Mouse (Mus musculus) lung, adult 2 months (tissue): ENCODE data around the gene Nrbp1. TPM values are rescaled to one million over a fixed set of nuclear protein-coding genes. Genes with fewer than 3 reads are reported as not detected.

Experiments
- DNase-seq: peaks from one replicate; pipeline ENCODE4 v3.0.0; 2022
- H3K4me1 ChIP-seq: fragments of 200-500 bp; 2 replicates; pipeline ENCODE4 v1.6.1; 2011; ENCODE audit warnings: low read length; ENCODE audit not compliant: control insufficient read depth, insufficient read depth
- H3K4me3 ChIP-seq: fragments of 200-500 bp; replicated peaks from 2 replicates; pipeline ENCODE3; 2011; ENCODE audit warnings: low read depth, mild to moderate bottlenecking, control low read depth, low read length; ENCODE audit errors: extremely low read depth
- CTCF ChIP-seq: fragments of 200-500 bp; IDR thresholded peaks from 2 replicates; pipeline ENCODE4 v1.5.1; 2011; ENCODE audit warnings: mild to moderate bottlenecking, low read length, control low read depth; ENCODE audit not compliant: insufficient read depth
- POLR2A ChIP-seq: fragments of 200-500 bp; IDR thresholded peaks from 2 replicates; pipeline ENCODE4 v1.6.1; 2011; ENCODE audit warnings: low read depth, mild to moderate bottlenecking, control low read depth, low read length, borderline replicate concordance; ENCODE audit errors: extremely low read depth
- WGBS: fragments of 180-500 bp; shearing (Covaris S2); methylation state at CpG from one replicate; pipeline ENCODE4 v1.1.7; 2018; 5-methylcytosine and 5-hydroxymethylcytosine counted together
- polyA plus RNA-seq: library from polyadenylated mRNA; depleted of rRNA; stranded (reverse); fragments of >200 nt; gene quantifications from 2 replicates; pipeline ENCODE4 v1.2.3, GENCODE M21; 2012; rRNA removed

Nrbp1 gene
- polyA plus RNA-seq, 1 experiment = 188 TPM

DNA sequence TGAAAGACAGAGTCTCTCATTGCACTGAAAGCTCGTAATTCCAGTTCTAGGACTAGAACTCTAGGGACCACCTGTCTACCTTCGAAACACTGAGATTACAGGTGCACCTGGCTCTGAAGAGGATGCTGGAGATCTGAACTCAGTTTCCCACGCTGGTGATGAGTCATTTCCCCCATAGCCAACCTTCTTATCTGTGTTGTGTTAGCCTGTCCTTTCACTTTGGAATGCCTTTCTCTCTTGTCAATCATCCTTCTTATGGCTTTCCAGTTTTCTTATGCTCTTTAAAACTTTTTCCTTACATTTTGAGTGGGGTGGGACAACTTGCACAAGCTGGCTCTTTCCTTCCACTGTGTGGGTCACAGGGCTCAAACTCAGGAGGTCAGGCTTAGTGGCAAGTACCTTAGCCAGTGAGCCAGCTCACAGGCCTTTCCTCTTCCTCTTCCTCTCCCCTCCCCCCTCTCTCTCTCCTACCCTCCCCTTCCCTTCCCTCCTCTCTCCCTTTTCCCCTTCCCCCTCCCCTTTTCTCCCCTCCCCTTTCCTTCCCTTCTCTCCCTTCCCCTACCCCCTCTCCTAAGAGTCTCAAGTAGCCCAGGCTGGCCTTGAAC lies 49.1 kb downstream of the Nrbp1 start:
- DNase-seq = no peak
- no peak overlapping the region for H3K4me3 ChIP-seq
- no peak for TF ChIP-seq POLR2A
- TF ChIP-seq CTCF = no peak
- WGBS = 72% methylated on average over 3 of the region's 3 CpGs
- H3K4me1 ChIP-seq = peaks cover 6% of the 10 kb centered on the region

DNA sequence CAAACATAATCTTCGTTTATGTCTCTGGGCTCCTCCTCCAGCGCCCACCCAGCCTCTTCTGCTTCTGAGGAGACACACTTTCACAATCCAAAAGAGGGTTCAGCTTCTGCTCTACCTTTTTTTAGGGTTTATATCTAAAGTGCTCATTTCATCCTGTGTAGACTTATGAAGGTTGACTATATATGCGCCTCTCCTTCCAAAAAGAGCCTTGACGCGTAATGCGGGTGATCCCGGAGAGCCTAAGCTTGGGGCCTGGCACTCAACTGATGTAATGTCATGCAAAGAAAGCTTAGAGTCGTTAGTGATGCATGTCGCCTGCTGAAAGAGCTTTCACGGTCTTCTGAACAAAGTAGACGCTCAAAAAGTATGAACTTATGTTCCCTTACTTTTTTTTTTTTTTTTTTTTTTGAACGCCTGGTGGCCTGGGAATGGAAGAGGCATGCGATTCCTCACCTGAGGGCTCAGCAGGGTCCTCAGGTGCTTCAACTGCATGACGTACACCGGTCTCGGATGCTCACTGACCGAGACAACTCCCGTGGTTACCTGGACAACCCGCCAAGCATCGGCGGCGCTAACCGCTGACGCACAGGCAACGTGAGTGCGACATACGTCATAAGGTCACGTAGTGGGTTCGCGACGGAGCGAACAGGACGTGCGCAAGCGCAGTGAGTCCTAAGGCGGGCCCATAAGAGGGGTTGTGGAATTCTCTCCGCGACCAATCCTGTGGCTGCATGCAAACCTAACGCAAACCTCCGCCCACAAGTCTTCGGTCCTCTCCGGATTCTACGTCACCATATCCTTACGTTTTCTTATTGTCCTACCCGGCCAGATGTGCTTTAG lies 50.1 kb downstream of the Nrbp1 start, which contains the start of gene Ift172:
TSS of gene Ift172 (minus strand) at position 596 of the 840 bp plus-strand sequence.
- peak within 1 kb of the TSS; percentile 90 for H3K4me3 ChIP-seq
- TF ChIP-seq CTCF (no peak), POLR2A (peak; percentile 88; the same call in 1 of the 2 replicates)
- WGBS = 2% methylated on average over 45 of the region's 45 CpGs
- peaks cover 6% of the 10 kb centered on the region for H3K4me1 ChIP-seq
- DNase-seq = peak; percentile 94

DNA sequence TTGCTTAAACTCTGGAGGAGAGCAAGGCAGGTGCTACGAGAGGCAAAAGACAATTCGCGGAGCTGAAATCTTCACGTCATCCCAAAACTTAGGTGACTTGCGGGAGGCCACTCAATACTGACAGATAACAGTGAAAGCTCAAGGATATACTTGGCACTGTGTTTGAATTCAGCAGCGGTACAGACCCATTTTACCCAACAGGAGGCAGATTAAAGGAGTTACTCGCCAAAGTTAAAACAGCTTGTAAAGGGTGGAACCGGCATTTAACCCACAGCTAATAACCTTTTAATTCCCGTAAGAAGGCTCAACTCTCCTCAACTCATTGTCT lies 50.7 kb downstream of the Nrbp1 start:
- no peak for DNase-seq
- WGBS = 2% methylated on average over 9 of the region's 9 CpGs
- Histone ChIP-seq H3K4me1 (peaks cover 6% of the 10 kb centered on the region), H3K4me3 (peak overlapping the region; percentile 80)
- no peak for TF ChIP-seq CTCF
- no peak for TF ChIP-seq POLR2A

DNA sequence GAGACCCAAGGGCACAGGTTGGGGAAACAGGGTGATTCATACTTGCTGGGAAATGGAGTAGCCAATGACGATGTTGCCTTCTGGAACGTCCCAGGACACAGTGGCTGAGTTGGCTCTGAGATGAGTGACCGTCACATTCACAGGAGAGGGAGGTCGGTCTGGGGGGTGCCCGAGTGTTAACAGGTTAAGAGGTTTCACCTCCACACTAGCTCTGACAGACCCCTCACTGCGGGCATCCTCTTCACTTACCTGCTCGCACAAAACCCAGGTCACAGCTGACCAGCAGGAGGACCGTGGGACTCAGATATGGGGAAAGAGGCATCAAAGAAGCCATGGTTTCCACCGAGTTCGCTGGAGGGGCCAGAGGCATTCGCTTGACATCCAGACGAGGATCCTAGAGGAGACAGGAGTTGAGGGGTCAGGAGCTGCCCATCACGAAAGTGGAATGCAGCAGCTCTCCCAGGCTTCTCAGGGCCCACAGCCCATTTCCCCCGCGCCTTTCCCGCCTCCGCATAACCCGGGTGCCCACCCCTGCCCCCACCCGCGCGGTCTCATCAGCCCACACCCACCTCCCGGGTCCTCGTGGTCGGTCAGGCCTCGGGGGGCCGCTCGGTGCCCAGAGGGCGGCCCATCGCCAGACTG lies 54.4 kb downstream of the Nrbp1 start:
- TF ChIP-seq CTCF = no peak
- TF ChIP-seq POLR2A = no peak
- WGBS = 10% methylated on average over 29 of the region's 29 CpGs
- Histone ChIP-seq H3K4me1 (peaks cover 6% of the 10 kb centered on the region), H3K4me3 (peak overlapping the region; percentile 51)
- DNase-seq = no peak

DNA sequence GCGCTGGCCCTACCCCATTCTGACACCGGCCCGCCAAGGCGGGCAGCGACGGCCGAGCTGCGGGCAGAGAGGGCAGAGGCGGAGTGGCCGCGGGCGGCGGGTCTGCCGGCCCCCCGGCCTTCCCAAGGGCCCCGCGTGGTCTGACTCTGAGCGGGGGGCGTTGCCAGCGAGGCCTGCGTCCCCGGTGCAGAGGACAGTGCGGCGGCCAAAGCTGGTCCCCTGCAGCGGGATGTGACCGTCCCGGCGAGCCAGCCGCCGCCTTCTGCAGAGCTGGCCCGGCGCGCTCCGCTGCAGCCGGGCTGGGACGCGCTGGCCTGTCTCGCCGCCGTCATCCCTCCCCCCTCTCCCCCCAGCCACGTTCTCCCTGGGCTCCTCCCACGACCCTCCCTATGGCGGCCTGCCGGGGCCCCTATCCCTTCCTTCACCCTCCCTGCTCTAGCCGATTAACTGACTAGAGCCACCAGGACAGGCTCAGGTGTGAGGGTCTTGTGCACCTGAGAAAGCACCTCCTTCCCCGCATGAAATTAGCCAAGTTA lies 55.0 kb downstream of the Nrbp1 start, which contains the start of gene Fndc4:
TSS of gene Fndc4 (minus strand) at position 475 of the 536 bp plus-strand sequence.
- H3K4me3 ChIP-seq = peak within 1 kb of the TSS; percentile 51
- TF ChIP-seq POLR2A (no peak), CTCF (no peak)
- peak; percentile 19 for DNase-seq
- H3K4me1 ChIP-seq = peaks cover 3% of the 10 kb centered on the region
- WGBS = under 1% methylated on average over 46 of the region's 46 CpGs

DNA sequence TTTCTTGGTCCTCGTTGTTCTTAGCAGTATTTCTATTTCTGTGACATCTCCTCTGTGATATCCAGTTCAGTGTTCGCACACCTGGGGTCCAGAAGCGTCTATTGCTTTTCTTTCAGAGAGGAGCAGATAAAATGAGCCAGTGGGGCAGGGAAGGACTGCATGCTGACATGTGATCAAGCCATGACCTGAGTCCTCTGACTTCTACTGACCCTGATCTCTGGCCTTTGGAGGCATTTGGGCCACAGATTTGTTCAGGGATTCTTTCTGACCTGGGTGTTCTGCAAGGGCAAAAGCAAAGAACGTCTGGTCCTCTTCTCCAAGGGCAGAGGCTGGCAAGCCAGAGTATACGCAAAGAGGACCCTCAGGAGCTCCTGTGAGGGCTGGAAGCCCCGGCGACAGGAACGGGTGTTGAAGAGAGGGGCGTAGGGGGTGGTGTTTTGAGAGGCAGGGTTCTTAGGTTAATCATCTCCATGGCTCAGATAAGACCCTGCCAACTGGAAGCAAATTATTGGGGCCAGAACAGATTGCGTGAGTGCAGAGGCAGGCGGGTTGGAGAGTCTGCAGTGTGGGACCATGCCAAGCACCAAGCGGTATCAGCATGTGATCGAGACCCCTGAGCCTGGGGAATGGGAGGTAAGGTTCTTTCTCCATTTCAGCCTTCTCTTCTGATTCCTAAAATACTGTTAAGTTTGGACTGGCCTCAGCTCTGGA lies 56.5 kb downstream of the Nrbp1 start, which contains the start of gene Gckr:
TSS of gene Gckr (plus strand) at position 397 of the 711 bp plus-strand sequence.
- Histone ChIP-seq H3K4me3 (no peak within 1 kb of the TSS), H3K4me1 (no peaks in the 10 kb centered on the region)
- no peak for DNase-seq
- WGBS = 60% methylated on average over 13 of the region's 13 CpGs
- TF ChIP-seq POLR2A (no peak), CTCF (no peak)

DNA sequence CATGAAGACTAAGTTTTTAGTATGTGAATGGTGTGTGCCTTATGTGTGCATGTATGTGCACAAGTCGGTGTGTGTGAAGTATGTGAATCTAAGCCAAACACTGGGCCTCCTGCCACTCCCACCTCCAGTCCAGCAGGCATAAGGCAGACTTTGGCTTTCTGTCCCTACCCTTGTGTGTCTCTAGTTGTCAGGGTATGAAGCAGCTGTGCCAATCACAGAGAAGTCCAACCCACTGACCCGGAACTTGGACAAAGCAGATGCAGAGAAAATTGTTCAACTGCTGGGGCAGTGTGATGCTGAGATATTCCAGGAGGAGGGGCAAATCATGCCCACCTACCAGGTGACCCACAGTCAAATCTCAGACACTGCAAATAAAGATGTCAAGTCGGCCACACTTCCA lies 57.3 kb downstream of the Nrbp1 start:
- H3K4me3 ChIP-seq = no peak overlapping the region
- H3K4me1 ChIP-seq = no peaks in the 10 kb centered on the region
- no peak for DNase-seq
- 62% methylated on average over 3 of the region's 3 CpGs for WGBS
- TF ChIP-seq POLR2A (no peak), CTCF (no peak)

DNA sequence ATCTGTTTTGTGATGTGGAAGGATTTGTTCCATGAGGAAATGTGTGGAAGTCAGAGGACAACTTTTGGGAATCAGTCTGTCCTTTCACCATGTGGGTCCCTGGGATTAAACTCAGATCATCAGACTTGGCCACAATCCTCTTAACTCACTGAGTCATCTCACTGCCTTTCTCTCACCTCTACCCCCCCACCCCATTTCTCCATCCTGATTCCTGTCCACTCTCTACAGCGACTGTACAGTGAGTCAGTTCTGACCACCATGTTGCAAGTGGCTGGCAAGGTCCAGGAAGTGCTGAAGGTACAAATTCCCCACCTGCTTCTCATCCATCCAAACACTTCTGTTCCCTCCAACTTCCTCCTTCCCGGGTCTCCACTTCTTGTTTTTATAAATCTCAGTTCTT lies 57.8 kb downstream of the Nrbp1 start:
- Histone ChIP-seq H3K4me1 (no peaks in the 10 kb centered on the region), H3K4me3 (no peak overlapping the region)
- 33% methylated on average over 2 of the region's 2 CpGs for WGBS
- no peak for DNase-seq
- TF ChIP-seq POLR2A (no peak), CTCF (no peak)

Other genes with a start within 250 kb of the Nrbp1 start
- 113 and 122 TPM in 2 replicates for gene Atraid, start 192.6 kb upstream of the Nrbp1 start, polyA plus RNA-seq
- 16.3 and 19.1 TPM in 2 replicates for gene Slc5a6, start 191.9 kb upstream of the Nrbp1 start, polyA plus RNA-seq
- 27.6 and 28.6 TPM in 2 replicates for gene Cad, start 186.1 kb upstream of the Nrbp1 start, polyA plus RNA-seq
- gene Dnajc5g, start 134.6 kb upstream of the Nrbp1 start, polyA plus RNA-seq = not detected in 2 replicates
- 0.10 TPM in 1 of 2 replicates, not detected in the other for gene Slc30a3, start 132.6 kb upstream of the Nrbp1 start, polyA plus RNA-seq
- gene Trim54, start 124.2 kb upstream of the Nrbp1 start, polyA plus RNA-seq = 3.8 and 14.9 TPM in 2 replicates
- gene Ucn, start 102.0 kb upstream of the Nrbp1 start, polyA plus RNA-seq = not detected in 2 replicates
- 86.4 and 93.4 TPM in 2 replicates for gene Mpv17, start 86.6 kb upstream of the Nrbp1 start, polyA plus RNA-seq
- gene Gm29609, start 61.0 kb upstream of the Nrbp1 start, polyA plus RNA-seq = 2.2 and 2.7 TPM in 2 replicates
- gene Gtf3c2, start 60.7 kb upstream of the Nrbp1 start, polyA plus RNA-seq = 39.2 and 59.2 TPM in 2 replicates
- gene Snx17, start 47.6 kb upstream of the Nrbp1 start, polyA plus RNA-seq = 80.9 and 97.0 TPM in 2 replicates
- gene Eif2b4, start 47.4 kb upstream of the Nrbp1 start, polyA plus RNA-seq = 28.3 and 44.9 TPM in 2 replicates
- 45.2 and 52.4 TPM in 2 replicates for gene Zfp513, start 38.6 kb upstream of the Nrbp1 start, polyA plus RNA-seq
- gene Ppm1g, start 20.2 kb upstream of the Nrbp1 start, polyA plus RNA-seq = 67.4 and 89.5 TPM in 2 replicates
- 0.36 and 0.70 TPM in 2 replicates for gene Gm9970, start 368 bp downstream of the Nrbp1 start, polyA plus RNA-seq
- gene Krtcap3, start 10.8 kb downstream of the Nrbp1 start, polyA plus RNA-seq = 71.3 and 75.9 TPM in 2 replicates
- 45.0 and 47.8 TPM in 2 replicates for gene Ift172, start 50.3 kb downstream of the Nrbp1 start, polyA plus RNA-seq
- 11.7 and 17.8 TPM in 2 replicates for gene Fndc4, start 55.2 kb downstream of the Nrbp1 start, polyA plus RNA-seq
- 0.05 and 0.11 TPM in 2 replicates for gene Gckr, start 56.6 kb downstream of the Nrbp1 start, polyA plus RNA-seq
- 8.3 and 14.4 TPM in 2 replicates for gene Zfp512, start 211.6 kb downstream of the Nrbp1 start, polyA plus RNA-seq
- gene 4930548H24Rik, start 244.9 kb downstream of the Nrbp1 start, polyA plus RNA-seq = not detected in 2 replicates